Mouse (Mus musculus) ovary, adult 18-20 months (tissue): ENCODE results near the gene Srxn1.
A peak's percentile ranks its signal among the peaks of the same experiment; 100 is the strongest.

Experiments
- DNase-seq: peaks from one replicate; pipeline ENCODE4 v3.0.0; 2022; ENCODE audit warnings: low spot score, mixed read lengths

The Srxn1 gene

DNA sequence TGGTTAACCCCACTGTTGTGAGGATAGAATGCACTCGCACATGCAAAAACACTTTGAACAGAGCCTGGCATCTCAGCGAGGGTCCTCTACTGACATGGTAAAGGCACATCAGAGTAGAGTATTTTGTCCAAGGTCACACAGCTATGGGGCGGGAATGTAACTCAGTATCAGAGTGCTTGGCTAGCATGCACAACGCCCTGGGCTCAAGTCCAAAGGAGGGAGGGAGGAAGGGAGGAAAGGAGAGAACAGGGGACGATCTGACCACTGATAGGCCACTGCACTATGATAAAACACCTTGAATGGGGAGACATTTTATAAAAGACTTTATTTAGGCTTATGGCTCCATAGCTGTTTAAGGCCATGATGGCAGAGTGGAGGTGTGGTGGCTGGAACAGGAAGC lies 15.7 kb upstream of the Srxn1 start:
- no peak for DNase-seq

DNA sequence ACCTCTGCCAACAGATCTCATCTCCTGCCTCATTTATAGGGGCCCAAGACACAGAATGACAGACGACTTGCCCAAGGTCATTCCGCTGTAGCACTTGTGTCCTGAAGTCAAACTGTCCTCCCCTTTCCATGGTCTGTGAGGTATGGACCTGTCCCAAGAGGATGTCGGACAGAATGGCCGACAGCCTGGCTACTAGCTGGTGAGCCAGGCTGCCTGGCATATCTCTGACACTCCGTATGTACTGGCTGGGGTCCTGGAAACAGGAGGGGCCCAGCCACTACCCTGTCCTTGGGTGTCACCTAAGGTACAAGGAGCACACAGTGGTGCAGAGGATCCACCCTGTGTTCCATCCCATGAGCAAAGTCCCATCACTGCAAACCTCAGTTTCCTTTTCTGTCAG lies 14.8 kb upstream of the Srxn1 start:
- DNase-seq = no peak

DNA sequence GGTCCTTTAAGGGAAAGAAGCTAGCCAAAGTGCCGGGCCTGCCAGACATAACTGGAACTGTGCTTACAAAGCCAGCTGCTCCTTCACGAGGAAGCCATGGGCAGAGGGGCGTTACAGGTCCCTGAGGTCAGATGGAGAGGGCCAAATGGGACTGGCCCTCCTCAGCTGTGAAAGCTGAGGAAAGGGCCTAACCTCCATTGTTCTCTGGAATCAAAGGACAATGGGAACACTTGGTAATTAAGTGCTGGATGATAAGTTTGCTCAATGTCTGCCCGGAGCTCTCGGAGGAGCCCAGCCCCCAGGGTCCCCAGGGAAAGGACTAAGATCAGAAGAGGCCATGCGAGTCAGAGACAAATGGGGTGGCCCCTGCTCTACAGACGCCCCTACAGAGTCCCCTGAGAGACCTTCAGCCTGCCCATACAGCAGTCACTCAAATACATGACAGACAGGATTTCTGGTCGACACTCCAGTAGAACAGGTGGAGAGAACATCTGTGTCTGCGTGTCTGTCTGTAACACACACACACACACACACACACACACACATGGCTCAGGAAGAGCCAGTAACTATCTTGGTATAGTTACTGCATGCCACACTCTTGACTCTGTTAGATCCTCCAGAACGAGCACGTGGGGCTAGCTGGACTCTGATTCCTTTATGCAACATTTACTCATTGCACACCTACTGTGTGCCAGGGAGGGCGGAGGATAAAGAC lies 13.8 kb upstream of the Srxn1 start:
- DNase-seq = no peak

DNA sequence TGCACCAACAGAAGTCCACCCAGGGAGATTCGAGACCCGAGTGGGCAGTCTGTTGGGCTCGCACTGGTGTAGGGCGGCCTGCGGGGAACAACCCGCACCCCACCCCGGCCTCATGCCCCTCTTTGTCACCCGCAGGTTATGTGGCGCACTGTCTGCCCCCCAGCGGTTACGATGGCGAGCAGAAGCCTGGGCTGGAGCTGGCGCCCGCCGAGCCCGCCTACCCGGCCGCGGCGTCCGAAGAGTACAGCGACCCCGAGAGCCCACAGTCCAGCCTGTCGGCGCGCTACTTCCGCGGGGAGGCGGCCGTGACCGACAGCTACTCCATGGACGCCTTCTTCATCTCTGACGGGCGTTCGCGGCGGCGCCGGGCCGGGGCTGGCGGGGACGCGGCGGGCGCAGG lies 12.4 kb upstream of the Srxn1 start:
- DNase-seq = no peak

DNA sequence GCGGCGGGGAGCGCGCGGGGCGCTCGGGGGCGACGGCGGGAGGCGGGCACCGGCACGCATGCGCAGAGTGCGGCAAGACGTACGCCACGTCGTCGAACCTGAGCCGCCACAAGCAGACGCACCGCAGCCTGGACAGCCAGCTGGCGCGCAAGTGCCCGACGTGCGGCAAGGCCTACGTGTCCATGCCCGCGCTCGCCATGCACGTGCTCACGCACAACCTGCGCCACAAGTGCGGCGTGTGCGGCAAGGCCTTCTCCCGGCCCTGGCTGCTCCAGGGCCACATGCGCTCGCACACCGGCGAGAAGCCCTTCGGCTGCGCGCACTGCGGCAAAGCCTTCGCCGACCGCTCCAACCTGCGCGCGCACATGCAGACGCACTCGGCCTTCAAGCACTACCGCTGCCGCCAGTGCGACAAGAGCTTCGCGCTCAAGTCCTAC lies 11.9 kb upstream of the Srxn1 start:
- no peak for DNase-seq

DNA sequence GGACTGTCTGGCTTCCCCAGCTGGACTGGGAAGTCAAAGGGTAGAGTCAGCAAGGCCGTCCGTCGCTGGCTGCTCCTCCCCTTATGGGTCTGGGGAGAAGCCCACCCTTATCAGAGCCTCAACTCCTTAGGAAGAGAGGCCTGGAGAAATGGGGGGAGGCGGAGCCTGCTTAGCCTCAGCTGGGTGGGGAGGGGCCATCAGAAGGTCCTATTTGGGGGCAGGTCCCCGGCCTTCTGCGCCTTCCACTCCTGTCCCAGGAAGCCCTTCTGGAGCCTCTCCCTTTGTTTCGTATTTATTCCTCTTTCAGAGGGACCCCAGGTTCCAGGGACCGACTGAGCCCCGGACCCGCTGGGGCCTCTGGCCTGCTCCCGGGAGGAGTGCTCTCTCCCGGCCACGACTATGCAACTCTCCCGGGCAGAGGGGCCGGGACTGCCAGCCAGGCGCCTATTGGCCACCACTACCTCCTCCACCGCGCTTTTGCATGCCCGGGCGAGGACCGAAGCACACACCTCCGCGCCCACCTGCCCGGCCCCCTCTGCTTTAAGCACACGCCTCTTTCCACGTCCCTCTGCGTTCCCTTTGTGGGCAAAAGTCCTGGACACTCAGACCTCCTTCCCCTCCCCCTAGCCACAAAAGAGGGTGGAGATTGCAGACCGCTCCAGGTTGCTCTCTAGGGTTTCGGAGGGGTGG lies 10.3 kb upstream of the Srxn1 start:
- no peak for DNase-seq

DNA sequence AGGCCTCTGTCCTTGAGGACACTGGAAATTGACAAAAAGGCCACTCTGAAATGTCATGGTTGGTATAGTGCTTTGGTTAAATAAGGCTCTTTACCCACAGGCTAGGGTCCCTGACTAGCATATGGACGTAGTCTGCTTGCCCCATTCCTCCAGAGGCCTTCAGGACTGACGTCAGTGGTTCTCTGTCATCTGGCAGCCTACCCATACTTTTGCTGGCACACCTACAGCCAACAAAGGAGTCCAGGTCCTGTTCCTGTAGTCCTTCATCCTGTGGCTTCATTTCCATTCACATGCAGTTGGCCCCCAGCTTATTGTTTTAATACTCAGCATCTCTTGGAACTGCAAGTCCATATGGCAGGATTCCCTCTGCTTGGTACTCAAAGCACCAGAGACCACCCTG lies 8.4 kb upstream of the Srxn1 start:
- DNase-seq = no peak

DNA sequence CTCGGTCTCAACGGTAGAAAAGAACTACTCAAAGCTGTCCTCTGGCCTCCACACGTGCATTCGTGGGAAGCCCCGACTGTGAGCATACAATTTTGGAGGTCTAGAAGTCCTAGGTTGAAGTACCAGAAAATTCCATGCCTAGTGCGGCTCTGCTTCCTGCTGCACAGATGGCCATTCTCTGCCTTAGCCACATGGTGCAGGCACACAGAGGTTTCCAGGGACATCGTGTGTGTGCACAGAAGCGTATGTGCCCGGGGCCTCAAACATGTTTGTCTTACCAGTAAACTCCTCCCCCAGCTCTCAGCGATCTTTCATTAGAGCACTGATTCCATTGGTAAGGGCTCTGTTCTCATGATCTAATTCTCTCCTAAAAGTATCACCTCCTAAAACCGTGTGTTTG lies 7.4 kb upstream of the Srxn1 start:
- DNase-seq = no peak

DNA sequence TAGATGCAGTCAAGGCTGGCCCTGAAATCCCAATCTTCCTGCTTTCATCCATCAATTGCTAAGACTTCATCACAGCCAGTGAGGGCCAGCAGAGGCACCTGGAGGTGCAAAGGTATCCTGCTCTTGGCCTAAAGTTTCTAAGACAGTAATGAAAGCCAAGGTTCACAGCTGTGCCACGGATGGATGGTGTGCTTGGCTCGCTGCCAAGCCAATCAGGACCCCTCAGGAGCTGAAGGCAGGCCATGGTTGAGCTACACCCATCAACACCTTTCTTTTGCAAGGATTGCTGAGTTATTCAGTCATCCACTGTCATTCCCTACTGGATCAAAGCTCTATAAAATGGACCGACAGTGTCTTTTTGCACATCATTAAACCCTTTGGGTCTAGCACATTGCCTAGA lies 5.8 kb upstream of the Srxn1 start:
- no peak for DNase-seq

DNA sequence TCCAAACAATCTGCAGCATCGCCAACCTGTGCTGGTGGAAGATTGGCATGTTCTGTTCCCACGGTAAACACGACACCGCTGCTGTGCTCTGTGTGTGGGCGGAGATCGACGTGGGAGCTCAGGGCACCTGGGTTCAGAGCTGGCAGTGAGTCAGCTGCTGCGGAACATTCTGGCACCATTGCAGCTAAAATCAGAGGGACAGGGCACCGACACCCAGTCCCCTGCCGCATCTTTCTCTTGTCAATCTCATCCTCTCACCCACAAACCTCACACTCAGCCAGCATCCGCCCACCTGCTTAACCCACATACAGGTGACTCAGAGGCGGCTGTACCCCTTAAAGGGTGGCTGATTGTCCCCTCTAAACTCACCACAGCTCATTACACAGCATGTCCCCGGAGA lies 3.6 kb upstream of the Srxn1 start:
- no peak for DNase-seq

DNA sequence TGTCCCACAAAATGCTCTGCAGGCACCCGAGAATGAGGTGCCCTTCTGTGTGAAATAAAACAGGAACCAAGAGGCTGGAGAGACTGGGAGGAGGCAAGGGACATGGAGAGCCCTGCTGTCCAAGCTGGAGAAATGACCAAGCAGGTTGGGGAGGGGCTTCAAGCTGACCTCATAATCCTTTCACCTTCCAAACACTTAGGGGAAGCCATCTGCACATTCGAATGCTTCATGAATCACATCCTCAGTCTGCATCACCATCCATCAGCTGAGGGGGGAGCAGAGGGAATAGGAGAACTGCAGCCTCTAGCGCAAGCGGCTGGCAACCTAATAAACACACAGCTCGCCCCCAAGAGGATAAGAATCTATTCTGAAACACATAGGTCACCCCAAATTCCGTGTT lies 2.9 kb upstream of the Srxn1 start:
- no peak for DNase-seq

DNA sequence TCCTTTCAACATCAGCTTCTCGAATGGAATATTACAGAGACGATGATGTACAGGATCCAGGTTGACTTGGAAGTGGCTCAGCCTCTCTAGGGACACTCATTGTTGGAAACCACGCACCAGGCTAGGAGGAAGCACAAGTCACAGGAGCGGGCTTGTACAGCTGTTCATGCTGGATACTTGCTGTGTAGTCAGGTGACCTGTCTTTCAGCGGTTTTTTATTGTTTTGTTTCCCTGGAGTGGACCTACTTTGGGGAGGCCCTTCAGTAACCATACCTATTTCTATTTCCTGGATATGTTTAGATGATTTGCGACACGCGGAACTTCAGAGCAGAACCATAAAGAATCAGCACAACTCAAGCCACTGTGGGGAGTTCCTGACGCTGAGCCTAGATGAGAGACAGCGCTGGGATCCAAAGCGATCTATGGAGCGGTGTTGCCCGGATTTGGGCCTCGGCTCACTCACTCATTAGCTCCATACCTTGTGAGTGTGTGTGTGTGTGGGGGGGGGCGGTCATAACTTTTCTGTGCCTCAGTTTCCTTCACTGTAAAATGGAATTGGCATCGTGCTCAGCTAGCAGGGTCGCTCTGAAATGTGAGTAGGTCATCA lies 502 bp upstream of the Srxn1 start:
- DNase-seq = no peak

DNA sequence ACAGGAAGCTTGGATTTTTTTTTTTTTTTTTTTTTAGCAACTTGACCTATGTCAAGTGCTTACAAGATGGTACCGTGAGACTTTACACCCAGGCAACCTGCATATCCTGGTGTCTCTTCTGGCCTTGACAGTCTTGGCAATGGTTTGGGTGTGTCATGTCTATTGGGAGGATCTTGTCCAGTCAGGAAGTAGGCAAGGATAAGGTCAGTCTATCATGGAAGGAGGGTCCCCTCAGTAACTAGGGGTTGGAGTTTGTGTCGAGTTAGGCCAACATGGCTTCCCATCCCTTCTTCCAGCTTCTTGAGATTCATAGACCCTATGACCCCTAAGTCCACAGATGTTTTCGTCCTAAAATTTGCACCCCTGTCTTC lies 894 bp downstream of the Srxn1 start:
- no peak for DNase-seq

DNA sequence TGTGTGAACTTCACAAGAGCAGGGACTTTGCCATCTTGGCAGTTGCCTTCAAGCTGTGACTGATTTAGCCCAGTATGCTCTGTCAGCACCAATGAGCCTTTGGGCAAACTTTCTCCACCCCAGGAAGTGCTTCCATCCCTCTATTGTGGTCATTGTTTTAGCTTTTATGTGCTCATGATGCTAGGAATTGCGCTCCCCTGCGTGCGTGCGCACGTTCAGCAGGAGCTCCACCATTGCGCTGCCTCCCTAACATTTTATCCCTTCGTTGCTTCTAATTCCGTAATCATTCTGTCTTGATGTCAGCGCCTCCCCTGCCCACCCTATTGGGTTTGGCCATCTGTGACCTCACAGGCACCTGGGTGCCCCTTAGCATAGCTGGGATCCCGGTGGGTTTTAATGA lies 1.3 kb downstream of the Srxn1 start:
- DNase-seq = no peak

DNA sequence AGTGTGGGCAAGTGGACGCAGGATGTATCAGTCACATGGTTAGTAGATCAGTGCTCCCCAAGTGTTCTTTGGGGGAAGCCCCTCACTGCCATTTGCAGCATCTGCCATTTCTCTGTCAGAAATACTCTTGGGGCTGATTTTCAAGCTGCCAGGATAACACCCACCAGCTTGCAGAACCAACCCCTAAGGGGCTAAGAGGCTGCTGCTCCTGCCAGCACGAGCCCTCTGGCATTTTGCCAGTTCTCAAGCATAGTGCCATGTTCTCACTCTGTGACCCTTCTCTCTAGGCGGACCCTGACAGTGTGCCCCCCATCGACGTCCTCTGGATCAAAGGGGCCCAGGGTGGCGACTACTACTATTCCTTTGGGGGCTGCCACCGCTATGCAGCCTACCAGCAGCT lies 3.4 kb downstream of the Srxn1 start:
- no peak for DNase-seq

DNA sequence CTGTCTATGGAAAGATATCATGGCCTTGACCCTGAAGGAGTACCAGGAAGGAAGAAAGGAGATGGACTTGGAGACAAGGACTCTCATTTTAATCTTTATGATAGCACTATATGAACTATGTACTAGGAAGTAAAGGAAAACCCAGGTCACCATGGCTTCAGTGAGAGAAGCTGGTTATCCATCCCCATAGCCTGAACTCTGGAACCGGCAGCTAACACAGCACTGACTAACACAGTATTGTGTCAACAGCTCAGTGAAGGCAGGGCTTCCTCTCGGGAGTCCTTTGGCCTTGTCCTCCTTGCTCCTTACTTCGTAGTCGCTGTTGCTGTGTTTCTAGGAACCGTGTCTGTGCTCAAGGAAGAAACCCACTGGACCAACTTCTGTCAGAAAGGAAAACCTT lies 4.1 kb downstream of the Srxn1 start:
- no peak for DNase-seq

DNA sequence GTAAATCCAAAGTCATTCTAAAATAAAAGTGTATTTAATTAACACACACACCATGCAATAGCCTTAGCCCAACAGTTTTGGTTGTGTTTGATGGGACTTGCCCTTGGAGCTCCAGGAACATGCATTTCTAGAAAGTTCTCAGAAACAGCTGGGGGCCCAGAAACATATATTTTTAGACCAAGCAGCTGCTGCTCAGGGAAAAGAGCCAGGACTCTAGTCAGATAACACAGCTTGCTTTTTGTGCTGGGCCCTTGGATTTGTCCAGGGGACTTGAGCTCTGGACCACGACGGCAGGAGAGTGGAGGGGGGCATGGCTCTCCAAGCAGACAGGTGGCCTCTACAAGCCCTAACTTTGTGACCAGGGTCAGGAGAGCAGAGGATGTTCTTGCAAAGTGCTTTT lies 6.0 kb downstream of the Srxn1 start:
- DNase-seq = no peak

DNA sequence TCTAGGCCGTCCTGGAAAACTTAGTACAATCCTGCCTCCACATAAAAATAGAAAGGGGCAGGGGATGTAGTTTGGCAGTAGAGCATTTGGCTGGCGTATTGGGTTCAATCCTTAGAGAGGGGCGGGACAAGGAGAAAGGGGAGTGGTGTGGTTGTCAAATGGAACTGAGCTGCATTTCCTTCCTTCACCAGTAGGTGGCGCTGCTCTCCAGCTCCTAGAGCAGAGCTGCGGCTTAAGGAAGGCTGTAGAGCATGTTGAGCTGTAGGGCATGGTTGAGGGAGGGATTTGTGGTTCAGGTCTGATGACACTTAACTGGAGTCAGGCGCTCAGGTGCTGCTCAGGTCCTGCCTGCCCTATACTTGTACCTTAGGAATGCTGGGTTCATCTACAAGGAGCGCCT lies 6.6 kb downstream of the Srxn1 start:
- peak; percentile 69 for DNase-seq

DNA sequence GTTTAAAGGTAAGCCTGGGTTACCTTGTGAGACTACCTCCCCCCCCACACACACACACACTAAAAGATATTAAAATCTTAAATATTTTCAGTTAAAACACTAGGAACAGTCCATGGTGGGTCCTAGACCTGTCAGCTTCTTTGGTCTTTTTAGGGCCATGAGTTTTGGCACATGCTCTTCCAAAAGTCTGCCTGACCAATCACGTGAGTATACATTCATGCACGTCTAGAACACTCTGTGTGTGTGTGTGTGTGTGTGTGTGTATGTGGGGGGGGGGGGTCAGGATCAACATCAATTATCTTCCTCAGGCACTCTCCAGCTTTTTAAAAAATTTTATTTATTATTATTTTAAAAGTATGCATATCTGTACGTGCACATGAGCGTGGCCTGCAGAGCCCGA lies 7.2 kb downstream of the Srxn1 start:
- DNase-seq = no peak

DNA sequence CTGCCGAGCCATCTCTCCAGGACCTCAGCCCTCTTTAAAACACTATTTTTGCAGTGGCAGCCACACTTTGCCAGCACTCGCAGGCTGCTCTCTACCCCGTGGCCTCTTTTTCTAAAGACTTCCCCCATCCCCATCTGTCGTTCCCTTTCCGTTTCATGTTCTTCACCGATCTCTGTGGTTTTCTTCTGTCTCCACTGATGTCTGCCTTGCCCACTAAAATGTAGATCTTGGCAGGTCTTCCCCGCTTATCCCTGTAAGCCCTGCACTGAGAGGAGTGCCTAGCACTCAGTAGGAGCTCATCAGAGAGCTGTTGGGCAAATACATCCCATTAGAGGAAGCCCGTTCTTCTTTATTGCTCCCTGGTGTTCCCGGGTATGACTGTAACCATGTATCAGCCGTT lies 7.7 kb downstream of the Srxn1 start:
- no peak for DNase-seq

DNA sequence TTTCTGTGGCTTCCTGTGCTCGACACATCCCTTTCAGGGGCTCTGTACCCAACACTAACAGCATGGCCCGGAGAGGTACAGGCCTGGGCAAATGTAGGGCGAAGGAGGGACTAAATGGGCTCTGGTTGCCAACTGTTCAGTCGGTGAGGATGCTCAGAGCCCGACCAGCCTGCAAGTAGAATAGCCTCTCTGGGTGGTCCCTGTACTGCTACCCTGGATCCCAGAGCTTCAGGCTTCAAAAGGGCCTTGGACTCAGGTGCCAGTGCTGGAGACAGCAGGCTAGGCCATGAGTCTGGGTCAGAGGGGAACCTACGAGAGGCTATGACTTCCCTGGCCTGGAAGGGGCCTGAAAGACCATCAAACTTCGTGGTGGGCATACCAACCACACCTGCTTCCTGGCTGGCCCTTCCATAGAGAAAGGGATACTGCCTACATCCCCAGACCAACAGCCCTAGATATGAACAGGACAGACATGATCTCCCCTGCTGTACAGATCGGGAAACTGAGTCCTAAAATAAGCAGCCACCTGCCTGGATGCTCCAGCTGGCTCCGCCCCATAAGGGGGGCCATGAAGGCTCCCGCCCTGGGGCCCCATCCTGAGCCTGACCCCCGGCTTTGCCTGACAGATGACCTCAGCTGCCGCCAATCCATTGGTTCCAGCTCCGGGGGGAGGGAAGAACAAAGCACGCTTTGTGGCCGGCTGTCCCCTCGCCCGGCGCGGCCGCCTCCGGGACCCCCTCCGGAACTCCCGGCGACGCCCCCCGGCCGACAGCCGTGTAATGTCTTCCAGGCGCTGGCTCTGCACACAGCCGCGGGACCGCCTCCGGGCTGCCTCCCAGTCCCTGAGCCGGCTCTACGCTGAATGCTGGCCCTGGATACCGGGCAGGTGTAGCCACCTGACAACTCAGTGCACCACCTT lies 9.0 kb downstream of the Srxn1 start:
- no peak for DNase-seq

DNA sequence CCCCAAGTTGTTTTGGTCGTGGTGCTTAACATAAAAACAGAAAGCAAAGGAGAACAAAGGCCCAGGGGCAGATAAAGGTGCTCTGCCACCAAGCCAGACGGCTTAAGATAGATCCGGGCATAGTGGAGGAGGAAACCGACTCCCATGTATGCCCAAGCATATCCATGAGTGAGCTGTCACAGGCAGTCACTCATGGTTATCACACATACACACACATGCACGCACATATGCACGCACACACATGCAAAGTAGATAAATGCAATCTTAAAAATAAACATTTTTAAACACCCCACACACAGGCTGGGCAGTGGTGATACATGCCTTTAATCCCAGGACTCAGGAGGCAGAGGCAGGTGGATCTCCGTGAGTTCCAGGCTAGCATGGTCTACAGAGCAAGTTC lies 12.4 kb downstream of the Srxn1 start:
- no peak for DNase-seq
